Mouse (Mus musculus) 3T3-L1 (cell line): ENCODE measurements at regions not wholly inside any gene's neighbourhood (a gene's known extent, or its start where the extent isn't known, plus 50 kb on each side); places are given as distances from the start of the nearest gene placed in this dataset.
"Not testable (repeated sequence)": the region's sequence is repeated elsewhere in the genome, so short reads cannot be mapped to it uniquely, and the experiment has no call there.

Experiments used
- DNase-seq: peaks from one replicate; pipeline ENCODE4 v3.0.0-alpha.2; 2015; ENCODE audit warnings: low read depth, low spot score

GRCm38 (mm10) chr14:53993427-53993826 is 260.5 kb downstream of the Dad1 start:
- DNase-seq = no peak

GRCm38 (mm10) chr14:53992712-53993286 is 261.1 kb downstream of the Dad1 start:
- no peak for DNase-seq

DNA sequence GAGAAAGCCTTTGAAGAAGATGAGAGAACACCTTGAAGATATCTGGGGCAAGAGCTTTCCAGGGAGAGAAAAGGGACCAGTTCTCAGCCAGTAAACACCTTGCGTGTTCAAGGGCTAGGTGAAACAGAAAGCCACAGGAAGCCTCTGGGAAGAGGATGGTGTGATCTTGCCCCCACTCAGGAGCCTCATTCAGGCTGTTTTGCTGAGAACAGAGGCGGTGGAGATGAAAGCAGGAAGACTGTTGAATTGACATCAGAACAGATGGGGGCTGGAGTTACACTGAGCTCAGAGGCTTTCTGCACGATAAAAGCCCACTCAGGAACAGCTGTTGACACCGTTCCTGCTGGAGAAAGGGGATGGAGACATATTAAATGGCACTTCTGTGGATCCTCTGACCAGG is 262.5 kb downstream of the Dad1 start:
- no peak for DNase-seq

DNA sequence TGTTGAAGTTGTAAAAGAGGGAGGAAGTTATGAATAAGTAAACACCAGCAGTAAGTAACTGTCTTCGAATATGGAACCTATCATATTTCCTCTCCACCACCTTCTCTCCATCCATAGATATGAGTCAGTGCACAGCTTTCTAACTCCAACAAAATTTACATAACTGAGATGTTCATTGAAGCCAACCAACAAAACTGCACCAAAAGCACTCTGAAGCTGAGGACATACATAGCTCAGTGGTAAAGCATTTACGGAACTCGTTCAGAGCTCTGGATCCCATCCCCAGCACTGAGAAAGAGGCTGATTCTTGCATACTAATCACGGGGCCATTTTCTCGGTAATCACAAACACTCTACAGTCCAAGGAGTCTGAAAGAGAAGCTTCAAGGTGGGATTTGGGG is 273.1 kb downstream of the Dad1 start:
- no peak for DNase-seq

GRCm38 (mm10) chr14:53961426-53961825 is 292.5 kb downstream of the Dad1 start:
- not testable (repeated sequence) for DNase-seq

DNA sequence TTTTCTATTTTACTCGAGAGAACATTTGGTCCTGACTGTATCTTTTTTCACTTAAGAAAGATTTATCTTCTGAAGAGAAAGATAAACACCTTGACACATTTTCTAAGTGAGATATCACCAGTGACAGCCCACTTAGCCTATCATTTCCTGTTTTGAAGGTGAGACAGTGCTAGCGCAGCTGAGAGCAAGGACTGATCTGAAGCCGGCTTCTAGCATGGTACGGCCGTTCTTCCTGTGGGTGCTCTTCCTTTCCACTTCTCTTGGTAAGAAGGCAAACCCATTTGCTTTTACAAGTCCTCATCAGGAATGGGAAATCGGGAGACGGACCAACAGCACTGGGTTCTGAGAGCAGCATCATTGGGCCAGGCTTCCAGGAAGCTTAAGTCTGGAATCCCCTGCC is 293.1 kb downstream of the Dad1 start:
- DNase-seq = no peak

- not testable (repeated sequence) for DNase-seq
Measured at GRCm38 (mm10) chr14:53935791-53936231, 318.1 kb downstream of the Dad1 start.

DNA sequence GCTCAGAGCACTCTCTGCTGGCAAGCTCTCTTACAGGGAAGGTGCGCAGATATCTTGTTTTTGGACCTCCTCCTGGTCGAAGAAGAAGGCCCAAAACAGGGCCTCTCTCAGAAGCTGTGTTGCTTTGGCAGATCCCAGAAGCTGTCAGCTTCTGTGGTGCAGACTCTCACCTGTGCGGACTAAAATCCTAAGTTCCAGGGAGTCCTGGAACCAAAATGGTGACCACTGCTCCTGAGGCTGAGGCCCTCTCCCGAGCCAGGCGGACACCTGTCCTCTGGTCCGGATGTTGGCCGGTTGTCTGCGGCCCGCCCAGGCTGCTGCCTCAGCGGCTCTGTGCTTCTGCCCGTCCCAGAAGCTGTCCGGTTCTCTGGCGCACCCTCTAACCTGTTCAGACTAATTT is 318.6 kb downstream of the Dad1 start:
- DNase-seq = not testable (repeated sequence)

DNA sequence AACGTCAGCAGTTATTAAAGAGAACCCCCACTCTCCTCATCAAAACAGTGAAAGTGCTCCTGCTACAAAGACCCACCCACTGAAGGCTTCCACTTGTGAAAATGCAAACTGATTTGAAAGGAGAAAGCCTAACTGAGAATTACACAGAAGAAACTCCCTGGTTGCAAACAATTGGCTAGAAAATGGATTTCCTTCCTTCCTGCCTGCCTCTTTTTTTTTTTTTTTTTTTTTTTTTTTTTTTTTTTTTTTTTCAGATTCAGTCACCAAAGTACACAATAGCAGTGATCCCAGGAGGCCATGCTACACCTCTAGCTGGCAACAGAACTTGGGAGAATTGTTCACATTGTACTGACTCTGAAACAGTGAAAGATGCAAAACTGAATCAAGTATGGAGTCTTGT is 343.0 kb downstream of the Dad1 start:
- no peak for DNase-seq

DNA sequence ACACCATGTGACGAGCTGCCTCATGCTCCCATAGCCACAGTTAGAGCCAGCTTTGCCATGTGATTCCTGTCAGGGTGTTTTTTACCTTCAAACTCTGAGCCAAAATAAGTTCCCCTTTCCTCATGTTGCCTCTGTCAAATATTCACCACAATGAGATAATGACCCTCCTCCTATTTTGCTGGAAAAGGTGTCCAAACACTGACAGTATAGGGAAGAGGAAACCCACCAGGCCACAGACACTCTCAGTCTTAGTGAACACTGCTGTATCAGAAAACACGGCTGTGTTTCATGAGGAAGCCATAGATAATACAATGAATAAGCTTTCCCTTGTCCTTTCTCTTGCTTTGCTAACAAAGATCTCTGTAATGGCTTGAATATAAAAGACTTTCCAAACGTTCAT is 349.3 kb downstream of the Dad1 start:
- DNase-seq = no peak

DNA sequence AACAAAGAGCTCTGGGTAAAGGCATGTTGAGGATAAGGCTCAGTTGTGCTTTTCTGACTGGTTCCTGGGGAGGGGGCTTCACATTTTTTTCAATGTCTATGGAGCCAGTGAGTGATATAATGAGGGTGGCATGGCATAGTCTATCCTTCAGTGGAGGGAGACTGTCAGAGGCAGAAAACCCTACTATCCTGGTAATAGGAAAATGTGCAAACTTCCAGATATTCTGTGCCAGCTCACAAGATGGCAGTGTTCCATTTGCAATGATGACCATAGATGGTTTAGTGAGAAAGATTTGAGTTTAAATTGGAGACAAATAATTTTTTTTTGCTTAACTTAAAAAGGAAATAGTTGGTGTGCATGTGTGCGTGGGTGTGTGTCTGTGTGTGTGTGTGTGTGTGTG is 352.8 kb downstream of the Dad1 start:
- DNase-seq = peak; percentile 5

DNA sequence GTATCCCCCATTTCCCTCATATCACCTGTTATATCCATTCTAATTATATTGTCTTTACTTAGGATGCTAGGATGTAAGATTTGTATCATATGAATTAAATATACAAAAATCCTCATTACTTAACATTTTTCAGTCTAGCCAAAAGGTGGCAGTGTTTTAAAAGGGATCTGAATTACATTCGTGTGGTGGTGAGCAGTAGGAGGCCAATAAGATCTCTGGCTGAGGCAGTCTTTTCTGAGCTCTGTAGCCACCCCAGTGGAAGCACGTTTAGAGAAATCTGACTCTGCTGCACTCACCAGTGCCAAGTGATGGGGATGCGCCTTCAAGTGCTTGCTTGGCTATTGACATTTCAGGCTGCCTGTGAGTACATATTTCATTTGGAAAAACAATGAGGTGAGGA is 372.6 kb downstream of the Dad1 start:
- DNase-seq = peak; percentile 35

- no peak for DNase-seq
Measured at GRCm38 (mm10) chr14:53876581-53876980, 377.3 kb downstream of the Dad1 start.

DNA sequence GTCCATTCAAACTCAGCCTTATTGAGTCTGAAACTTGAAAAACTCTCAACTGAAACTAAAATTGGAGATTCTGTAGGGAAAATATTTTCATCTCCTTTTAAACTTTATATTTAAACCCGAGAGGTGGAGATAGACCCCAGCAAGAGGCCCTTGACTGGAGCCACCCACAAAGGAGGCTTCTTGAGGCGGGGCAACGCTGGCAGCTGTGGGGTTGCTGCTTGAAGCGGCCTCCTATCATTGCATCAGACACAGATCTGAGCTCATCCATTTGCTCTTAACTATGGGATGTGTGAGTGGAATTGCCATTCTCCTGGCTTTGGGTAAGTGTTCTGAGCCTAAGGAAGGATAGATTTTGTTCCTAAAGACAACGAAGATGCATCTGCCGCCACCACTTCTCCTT is 378.2 kb downstream of the Dad1 start:
- no peak for DNase-seq

DNA sequence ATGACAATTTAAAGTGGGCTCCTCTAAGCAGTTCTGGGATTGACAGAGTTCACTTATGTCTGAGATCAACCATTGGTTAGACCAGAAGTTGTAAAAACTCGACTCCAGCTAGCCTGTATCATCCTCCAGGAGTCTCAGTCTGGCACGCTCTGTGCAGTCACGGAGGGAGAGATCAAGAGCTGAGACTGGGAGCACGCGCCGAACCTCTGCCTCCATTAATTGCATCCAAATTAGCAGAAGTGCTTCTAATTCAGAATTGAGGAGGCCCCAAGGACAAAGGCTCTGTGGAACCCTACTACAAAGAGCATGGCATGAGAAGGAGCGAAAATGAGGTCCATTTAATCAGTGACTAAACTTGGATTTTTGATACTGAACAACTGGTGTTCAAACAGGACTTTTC is 406.9 kb downstream of the Dad1 start:
- no peak for DNase-seq

DNA sequence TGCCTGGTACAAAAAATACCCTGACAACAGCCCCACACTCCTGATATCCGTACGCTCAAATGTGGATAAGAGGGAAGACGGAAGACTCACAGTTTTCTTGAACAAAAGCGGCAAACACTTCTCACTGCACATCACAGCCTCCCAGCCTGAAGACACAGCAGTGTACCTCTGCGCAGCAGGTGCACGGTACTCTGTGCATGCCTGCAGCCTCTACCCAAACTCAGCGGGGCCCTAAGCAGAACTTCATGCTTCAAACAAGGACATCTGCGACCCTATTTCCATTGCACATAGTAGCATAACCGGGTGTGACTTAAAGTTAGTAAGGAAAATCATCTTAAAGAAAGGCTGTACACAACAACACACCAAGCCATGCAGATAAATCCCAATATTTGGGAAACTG is 408.3 kb downstream of the Dad1 start:
- DNase-seq = no peak

- no peak for DNase-seq
Measured at GRCm38 (mm10) chr14:53832553-53832952, 421.4 kb downstream of the Dad1 start.

GRCm38 (mm10) chr14:53831651-53832050 is 422.3 kb downstream of the Dad1 start:
- DNase-seq = no peak

DNA sequence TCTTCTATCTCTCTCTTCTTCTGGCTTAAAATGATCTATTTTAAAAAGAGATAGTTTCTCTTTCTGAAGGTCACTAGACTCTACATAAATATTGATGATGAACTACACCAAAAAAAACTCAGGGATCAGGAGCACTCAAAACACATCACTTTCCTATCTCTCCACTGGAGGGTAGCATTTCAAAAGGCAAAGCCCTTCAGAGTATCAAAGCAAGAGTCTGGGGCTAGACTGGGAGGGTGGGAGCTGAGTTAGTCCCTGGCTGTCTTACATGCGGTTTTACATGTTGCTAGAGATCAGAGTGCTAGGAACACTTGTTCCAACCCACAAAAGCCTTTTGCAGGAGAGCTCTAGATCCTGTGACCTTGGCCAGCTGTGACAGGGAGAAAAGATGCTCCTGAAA is 423.2 kb downstream of the Dad1 start:
- DNase-seq = no peak

DNA sequence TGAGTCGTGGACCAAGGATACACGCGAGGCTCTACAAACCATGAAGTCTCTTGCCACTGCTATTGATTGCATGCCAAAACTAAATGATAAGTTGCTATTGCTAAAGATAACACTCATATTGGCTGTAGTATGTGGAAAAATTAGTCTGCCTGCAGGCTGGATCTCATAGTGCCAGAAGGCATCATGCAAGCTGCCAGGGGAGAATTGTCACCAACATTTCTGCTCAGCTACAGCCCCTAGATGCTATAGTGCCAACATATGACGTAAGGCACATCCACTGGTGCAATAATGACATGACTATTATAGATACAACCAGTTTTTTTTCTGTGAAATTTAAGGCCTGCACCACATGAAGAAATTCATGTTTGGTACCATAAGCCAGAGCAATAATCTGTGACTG is 427.1 kb downstream of the Dad1 start:
- no peak for DNase-seq

DNA sequence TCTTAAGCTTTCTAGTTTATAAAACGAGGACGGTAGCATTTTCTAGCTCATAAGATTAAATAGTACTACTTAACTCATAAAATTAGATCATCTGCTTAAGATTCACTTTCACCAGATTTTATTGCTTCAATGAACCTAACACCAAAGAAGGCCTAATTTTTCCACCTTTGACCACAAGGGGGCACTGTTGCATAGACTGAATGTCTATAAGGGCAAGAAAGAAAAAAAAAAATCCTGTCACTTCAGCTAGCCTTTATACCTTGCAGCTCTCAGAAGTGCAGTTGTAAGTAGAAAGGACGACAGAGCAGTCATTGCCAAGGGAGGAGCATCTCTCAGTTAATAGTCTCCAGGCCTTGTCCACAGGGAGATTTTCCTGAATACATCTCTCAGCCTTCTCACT is 447.7 kb downstream of the Dad1 start:
- peak; percentile 53 for DNase-seq

DNA sequence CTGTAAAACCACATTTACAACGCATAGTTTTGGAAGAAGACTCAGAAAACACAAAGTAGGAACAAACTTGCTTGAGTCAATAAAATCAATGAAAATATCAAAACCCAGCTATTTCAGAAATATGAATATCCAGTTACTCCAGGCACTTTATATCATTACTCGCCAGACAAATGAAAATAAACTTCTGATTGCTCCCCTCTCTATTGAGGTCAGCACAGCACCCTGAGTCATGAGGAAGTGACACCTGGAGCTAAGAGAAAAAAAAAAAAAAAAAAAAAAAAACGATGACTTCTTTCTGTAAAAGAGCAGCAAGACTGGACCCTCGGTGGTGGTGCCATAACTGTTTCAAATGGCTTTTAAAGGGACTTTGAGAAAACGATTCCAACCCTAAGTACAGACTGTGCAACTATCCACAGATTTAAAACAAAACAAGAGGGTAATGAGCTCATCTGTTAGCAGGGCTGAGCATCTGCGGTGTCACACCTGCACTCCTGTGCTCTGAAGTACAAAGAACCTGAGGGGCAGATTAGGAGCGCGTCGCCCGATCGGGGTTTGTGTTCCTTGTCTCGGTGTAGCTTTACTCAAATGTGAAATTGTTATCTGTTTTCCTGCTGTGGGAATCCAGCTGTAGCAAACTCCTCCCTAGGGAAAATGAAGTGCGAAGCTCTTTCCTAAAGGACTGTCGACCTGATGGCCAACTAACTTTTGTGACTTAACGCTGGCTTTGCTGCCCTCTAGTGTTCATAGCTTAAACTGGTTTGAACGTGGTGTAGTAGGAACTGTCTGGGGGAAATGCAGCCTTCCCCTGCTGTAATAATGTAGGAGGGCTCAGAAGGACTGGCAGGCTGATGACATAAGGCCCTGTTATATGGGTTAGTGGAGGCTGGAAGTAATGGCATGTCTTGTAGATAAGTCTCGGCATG is 449.9 kb downstream of the Dad1 start:
- peak; percentile 74 for DNase-seq

DNA sequence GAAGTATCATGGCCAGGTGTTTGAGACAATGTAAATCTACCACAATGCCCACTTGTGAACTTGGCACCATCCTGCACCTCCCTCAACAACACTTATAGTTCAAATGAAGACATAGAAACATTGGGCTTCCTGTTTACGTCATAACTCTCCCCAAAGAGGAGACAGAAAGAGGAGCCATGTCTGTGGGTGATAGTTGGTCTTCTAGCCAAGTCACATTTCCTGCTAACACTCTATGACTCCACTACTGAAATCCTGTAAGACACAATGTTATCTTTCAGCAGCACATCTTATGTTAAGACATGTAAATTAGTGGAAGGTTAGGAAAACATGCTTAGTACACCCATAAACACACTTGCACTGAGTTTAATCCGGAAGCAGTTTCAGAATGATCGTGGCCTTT is 451.4 kb downstream of the Dad1 start:
- DNase-seq = no peak
